Mouse (Mus musculus): Measurements from ENCODE around the gene Fgd4.
A peak's percentile ranks its signal among the peaks of the same experiment; 100 is the strongest.

Fgd4 gene

DNA sequence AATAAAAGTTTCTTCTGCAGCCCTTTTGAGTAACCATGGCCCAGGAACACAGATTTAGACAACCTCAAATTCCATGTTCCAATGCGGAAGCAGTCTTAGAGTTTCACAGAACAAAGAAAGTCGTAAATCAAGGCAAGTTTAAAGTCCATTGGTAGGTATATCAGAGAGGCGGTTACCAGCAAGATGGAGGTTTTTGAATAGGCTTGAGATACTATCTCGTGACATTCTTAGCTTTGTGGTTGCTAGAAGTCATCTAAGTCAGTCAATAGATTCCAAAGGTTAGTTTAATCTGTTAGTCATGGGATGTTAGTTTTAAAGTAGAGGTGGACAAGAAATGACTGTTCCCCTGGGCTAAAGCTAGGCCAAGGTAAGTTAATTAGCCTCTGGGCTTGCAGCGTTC, at the start of gene Fgd4:
Gene Fgd4, minus strand, starts transcription at position 89 of the 400 bp plus-strand sequence.
- no peak for DNase-seq (ENCODE audit: extremely low read depth, insufficient read length, low spot score)

DNA sequence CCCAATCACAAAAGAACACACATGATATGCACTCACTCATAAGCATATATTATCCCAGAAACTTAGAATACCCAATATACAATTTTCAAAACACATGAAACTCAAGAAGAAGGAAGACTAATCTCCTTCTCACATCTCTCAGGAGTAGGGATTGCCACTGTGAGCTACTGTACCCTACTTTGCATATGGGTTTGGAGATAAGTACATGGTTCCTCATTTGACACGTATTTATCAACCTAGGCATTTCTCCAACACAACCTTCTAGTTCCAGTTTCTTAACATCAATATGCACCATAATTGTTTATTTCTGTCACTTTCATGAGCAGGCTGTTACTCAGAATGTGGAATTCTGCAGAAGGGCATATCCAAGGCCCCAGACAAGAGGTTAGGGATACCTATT, 44.8 kb upstream of the Fgd4 start:
- no peak for DNase-seq (ENCODE audit: extremely low read depth, insufficient read length, low spot score)

DNA sequence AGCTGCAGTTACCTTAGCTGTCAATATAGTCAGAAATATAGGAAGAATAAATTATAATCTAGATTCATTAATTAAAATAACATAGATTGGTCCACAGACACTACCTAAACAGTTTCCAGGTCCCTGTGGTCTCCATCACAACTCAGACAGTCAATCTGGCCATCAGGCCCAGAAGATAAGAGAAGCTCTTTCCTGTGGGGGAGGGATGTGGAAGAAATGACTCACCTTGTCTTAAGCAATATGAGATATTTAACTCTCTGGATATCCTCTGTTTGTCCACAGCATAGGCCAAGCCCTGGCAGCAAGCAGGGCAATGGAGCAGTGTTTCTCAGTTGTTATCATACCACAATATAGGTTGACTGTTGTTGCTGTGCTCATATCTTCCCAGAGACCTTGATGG, 33.4 kb upstream of the Fgd4 start:
- DNase-seq (ENCODE audit: extremely low read depth, insufficient read length, low spot score): no peak

DNA sequence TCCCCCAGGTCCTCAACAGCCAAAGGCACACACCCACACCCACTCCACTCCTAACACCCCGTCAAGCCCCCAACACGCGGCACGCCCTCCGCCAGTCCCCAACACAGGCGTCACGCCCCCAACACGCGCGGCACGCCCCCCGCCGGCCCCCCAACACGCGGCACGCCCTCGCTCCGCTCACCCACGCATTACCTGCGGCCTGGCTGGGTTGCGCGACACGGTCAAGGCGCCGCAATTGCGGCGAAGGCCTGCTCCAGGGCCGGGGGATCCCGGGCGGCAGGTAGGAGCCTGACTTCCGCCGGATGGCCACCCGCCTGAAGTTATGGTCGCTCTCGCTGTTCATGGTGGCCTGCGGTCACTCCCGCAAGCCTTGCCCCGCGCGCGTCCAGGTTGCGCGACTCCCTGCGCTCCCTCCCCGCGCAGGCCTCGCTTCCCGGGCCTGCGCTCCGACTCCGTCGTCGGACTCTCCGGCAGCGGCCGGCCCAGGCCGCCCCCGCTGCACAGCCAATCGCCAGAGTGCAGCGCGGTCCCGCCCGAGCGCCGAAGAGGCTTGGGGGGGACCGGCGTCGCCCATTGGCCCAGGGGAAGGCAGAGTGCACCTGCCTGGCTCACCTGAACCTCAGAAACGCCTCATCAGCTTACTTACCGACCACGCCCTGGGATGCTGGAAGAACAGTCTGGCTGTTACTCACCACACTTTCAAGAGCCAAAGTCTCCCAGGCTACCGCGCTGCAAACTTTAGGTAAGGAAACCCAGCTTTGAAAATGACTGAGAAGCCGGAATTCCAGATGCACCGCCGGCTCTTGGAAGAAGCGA, 555 bp downstream of the Fgd4 start:
- peak; percentile 15 for DNase-seq (ENCODE audit: extremely low read depth, insufficient read length, low spot score)

DNA sequence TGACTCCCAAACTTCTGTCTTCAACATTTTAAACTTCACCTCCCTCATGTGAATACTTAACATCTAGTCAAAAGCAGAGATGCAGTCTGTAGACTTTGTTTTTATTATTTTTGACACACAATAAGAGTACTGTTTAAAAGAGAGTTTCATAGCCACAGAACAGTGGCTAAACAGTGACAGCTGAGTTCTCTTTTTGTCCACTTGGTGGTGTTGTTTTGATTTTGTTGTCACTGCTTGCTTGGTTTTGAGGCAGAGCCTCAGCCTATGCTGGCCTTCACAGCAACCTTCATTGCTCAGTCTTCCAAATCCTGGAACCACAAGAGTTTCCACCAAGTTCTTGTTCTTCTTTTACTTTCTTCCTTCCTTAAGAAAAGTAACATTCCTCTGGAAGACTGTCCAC, 3.8 kb downstream of the Fgd4 start:
- DNase-seq (ENCODE audit: extremely low read depth, insufficient read length, low spot score): no peak

DNA sequence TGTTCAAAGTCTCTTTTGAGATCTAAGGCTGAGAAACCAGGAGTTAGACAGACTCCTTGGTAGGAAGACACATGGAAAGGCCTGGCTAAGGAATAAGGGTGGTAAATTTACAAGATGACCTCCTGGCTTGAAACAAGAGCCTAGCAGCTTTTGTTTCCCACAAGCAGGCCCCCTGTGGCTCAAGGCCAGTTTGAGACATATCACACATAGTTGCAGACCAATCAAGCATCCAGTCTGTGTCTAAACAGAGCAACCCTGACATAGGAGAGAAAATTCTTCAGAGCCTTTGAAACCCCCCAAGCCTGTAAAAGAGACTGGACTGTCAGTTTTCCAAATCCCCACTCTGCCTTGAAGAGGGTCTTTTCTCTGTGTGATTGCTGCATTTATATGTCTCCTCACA, 7.7 kb downstream of the Fgd4 start:
- DNase-seq (ENCODE audit: extremely low read depth, insufficient read length, low spot score): no peak

DNA sequence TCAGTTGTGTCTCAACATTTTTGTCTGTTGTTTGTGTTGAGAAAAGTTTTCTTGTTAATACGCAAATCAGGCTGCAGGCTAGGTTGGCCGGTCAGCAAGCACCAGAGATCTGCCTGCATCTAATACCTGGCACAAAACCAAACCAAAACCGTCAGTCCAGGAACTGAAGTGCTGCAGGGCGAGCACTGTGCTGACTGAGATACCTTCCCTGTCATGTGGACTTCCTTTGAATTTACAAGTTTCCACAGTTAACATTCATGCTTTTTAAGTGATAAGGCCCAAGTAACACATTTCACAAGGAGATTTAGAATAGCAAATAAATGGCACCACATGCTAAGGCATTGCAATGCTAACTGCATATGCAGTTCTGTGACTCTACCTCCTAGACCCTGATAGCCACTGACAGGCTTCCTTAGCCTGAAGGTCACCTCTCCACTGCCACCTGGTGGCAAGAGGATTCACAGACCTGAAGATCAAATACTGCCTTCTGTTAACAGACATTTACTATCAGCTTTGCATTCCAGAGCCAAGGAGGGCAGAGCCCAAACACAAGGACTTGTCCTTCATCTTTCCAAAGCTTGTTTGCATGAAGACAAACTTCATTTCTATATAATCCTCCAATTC, 15.8 kb downstream of the Fgd4 start:
- peak; percentile 17 for DNase-seq (ENCODE audit: extremely low read depth, insufficient read length, low spot score)

DNA sequence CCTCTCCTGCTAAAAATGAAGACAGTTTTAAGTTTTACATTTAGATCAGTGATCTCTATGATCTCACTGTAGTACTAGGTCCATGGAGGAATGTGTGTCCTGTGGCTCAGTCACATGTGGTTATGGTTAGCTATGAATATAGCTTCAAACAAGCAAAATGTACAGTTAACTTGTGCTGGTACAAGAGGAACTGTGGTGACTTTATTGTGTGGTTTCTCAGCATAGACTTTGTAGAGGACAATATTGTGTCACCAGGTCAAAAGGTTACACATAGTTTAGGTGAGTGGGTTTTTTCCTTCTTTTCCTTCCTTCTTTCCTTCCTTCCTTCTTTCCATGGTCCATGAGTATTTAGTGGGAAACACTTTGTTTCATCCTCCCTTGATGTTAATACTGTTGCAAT, 23.8 kb downstream of the Fgd4 start:
- DNase-seq (ENCODE audit: extremely low read depth, insufficient read length, low spot score): no peak

DNA sequence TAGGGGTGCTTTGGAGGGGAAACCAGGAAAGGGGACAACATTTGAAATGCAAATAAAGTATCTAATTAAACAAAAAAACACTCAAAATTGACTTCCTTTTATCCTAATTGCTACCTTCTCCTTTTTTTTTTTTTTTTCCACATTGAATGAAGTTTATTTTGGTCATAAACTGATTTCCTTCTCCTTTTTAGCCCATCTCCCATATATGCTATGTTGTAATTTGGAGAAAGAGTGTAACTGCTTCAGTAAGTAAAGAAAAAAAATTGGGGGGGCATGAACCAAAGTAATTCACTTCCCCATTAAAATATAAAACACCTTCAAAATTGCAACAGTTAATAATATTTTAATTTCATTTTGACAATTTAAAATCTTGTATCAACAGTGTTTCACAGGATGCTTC, 25.8 kb downstream of the Fgd4 start:
- no peak for DNase-seq (ENCODE audit: extremely low read depth, insufficient read length, low spot score)

DNA sequence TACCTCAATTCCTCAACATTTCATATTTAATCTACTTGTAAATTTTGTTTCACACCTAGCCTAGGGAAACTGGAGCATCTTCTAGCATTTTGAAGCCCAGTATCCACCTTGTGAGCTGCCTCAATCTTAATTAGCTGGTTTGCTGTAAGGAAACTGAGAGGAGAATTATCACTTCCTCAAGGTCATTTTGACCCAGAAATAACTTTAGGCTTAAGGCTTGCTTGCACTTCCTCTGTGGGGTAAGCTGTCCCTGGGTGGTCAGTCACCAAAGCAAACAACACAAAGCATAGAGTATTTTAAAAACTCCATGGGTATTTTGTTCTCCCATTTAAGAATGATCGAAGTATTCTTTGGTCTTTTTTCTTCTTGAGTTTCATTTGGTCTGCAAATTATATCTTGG, 27.2 kb downstream of the Fgd4 start:
- DNase-seq (ENCODE audit: extremely low read depth, insufficient read length, low spot score): no peak

DNA sequence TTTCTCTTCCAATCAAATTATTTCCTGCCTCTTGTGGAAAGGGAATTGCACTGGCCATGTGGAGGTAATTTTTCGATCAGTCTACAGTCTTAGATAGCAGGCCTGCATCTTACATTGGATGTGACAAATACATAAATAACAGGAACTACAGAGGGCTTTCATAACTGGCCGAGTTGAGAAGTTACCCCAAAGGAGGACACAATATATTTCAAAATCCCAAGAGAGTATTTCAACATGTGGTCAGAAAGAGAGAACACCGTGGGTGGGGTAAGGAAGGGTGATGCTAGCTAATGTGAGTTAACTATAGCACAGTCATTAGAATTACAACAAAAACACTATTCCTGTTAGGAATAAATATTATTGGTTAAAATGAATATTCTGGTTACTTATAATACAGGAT, 29.0 kb downstream of the Fgd4 start:
- DNase-seq (ENCODE audit: extremely low read depth, insufficient read length, low spot score): no peak

DNA sequence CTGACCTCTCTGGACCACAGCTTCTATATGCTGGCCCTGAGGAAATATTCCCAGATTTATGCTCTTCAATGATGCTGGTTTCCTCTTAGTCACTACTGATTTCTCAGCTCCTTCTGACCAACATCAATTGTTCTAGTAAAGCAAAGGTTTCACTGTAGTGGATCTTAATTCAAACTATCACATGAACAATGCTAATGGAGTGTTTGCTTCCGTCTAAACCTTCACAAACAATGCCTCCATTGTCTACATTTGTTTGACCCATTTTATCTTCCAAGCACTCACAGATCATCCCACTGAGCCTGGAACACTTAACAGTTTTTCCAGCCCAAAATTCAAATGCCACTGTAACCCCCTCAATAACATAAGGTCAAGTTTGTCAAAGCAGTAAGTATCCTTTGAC, 33.6 kb downstream of the Fgd4 start:
- no peak for DNase-seq (ENCODE audit: extremely low read depth, insufficient read length, low spot score)

DNA sequence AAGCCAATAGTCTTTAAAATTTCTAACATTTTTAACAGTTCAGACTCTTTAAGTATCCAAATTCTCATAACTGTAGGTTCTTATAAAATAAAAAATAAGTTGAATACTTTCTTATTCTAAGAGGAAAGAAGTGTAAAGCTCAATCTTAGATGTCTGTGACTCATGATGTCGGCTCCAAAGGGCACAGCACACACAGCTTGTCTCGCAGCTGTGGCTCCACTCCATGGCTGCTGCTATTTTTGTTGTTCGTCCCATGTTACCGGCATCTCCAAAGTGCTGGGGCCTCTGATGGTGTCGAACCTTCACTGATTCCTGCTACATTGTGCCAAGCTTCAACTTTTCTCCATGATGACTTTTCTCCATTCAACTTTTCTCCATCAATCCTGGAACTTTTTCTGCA, 34.1 kb downstream of the Fgd4 start:
- no peak for DNase-seq (ENCODE audit: extremely low read depth, insufficient read length, low spot score)

DNA sequence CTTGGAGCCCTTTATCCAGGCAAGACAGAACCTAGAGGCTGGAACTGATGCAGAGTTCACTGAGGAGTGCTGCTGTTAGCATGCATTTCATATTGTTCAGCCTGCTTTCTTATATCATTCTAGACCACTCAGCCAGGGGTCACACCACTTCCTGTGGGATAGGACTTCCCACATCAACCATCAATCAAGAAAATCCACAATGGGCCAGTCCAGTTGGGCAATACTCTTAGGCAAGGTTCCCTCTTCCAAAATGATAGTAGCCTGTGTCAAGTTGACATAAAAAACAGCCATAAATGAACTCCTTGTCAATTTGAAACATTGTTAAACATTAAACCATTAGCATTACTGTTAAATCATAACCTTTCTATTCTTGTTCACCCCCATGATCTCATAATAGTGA, 34.6 kb downstream of the Fgd4 start:
- no peak for DNase-seq (ENCODE audit: extremely low read depth, insufficient read length, low spot score)

DNA sequence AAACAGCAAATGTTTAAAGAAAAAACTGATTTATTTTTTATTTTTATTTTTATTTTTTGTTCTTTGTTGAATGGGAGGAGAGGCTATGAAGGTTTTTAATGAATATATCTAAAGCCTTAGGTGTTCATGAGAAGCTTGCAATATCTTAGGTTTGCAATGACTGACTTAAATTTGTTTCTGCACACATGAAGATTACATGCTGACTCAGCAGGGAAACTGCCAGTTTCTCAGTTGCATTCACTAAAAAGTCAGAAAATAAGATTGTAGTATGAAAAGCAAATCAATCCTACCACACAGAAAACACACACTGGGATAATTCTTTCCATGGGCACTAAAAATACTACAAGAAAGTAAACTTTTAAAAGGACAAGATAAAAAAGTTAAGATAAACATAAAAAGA, 39.6 kb downstream of the Fgd4 start:
- no peak for DNase-seq (ENCODE audit: extremely low read depth, insufficient read length, low spot score)

DNA sequence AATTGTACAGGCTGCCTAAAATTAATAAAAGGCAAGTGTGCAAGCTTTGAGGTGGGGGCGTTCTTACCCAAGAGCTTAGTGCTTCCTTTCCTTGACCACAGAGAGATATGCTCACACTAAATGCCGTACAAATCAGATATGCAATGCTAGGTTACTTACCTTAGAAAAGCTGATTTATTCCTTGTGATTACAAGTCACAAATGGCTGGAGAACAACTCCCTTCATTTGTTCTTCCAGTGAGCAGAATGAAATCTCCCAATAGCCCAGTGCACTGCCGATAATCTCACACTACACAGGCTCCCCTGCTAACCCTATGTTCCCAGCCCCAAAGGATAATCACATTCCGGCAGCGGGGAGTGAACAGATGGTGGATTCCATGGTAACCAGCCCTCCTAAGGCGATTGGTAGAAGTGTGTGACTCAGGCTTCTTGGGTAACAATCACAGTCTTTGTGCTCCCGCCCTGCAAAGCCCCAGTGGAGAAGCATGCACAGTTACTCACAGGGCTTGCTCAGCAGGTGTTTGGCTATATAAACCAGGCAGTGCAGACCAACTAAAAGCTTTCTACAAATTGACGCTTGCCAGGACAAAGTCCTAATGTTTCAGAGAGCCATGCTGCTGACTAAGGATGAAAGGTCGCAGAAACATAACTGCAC, 40.3 kb downstream of the Fgd4 start:
- peak; percentile 74 for DNase-seq (ENCODE audit: extremely low read depth, insufficient read length, low spot score)

DNA sequence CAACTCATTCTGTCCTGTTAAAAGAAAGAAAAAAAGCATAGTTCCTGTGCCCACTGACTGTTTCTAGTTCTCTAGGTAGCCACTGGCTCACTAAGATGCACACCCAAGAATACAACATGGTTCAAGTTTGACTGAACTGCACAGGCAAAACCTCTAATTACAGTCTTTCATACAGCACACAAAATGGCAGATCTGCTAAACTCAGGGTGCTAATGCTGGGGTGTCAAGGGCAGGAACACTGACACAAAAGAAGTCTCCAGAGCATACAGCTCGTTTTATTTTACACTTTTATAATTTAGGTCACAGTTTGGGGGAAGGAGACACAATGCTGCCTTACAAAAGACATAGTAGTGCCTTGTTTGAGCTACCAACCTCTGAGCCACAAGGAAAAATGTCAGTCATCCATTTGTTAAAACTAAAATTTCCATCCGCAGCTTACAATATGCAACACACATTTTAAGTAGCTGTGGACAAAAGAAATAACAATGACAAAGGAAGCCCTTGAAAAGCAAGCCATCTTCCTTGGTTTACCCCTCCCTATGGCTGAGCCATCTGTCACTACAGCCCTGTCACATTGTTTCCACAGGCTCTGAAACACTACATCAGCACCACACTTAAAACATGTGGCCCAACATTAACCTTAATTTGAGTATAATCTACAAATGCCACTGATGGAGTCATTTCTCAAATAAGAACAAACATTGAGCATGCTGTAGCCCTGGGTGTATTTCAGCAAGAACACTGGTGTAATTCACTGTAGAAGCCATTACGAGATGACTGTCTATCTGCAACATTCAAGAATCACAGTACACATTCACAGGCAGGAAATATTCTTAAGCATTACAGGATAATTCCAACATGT, 41.1 kb downstream of the Fgd4 start:
- DNase-seq (ENCODE audit: extremely low read depth, insufficient read length, low spot score): no peak

DNA sequence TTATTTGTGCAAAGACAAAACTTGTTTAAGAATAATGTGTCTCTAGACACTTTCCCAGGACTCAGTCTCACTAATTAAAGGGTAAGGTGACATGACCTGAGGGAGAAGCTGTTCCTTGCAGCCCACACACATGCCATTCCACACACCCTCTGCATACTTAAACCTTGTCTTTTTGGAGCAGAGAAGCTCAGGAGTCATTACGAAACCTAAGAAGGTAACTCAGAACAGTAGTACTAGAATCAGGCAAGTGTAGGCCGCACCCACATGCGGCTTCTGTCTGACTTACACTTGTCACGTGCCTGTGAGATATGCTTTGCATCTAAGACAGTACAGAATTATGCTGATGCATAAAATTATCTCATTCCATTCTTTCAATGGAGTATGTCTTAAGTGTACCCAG, 42.6 kb downstream of the Fgd4 start:
- DNase-seq (ENCODE audit: extremely low read depth, insufficient read length, low spot score): no peak

DNA sequence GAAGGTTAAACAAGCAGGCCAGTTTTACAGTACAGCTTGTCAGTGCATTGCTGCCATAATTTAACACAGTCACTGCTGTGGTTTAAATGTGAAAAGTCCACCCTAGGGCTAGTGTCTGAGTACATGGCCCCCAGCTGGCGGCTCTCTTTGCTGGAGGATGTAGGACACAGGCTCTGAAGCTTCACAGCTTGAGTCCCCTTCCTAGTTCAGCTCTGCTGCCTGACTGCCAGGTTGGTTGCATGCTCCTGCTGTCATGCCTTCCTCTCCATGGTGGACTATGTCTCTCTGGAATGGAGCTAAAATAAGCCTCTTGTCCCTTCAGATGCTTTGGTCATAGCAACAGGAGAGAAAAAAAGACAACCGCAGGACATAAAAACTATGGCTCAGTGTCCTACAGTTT, 46.3 kb downstream of the Fgd4 start:
- DNase-seq (ENCODE audit: extremely low read depth, insufficient read length, low spot score): no peak

DNA sequence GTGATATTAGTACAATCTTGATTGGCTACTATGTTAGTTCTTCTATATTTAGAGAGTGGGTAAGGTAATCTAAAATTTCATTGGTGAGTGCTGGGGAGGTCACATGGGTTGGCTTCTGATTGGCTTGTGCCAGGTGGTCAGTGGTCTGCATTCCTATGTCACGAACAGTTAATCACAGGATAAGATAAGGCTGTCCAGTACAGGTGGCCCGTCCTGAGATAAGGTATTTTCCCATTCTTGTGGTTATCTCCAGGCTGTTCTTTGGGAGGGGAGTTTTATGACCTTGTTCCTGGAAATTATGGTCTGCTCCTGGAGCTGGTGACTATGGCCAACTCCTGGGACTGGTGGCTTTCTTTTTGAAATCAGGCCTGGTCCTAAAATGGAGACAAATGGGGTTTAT, 48.2 kb downstream of the Fgd4 start:
- no peak for DNase-seq (ENCODE audit: extremely low read depth, insufficient read length, low spot score)

DNA sequence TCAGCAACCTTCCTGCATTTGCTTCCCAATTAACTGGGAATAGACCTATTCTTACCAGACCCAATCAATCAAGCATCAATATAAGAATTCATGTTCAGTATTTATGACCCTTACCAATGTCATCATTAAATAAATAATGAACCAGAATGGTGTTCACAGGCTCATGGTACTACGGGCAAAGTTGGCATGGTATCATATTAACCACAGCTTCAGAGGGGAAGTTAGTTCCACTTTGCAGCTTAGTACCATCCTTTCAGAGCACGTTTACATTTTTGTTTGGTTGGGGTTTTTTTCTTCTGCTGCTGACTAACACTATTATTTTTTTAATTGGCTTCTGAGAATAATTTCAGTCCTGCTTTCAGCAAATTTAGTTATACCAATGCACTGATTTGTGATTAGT, 51.2 kb downstream of the Fgd4 start:
- no peak for DNase-seq (ENCODE audit: extremely low read depth, insufficient read length, low spot score)

Data from 3134 (cell line).